Mouse (Mus musculus) cerebellum, postnatal 25 days (tissue): ENCODE data around the gene Aasdhppt.
A peak's percentile ranks its signal among the peaks of the same experiment; 100 is the strongest.

Experiments used
- DNase-seq, 2 experiments: peaks; one replicate each; pipeline ENCODE4 v3.0.0; 2021; ENCODE audit warnings: mixed read lengths in 2 of 2

Gene Aasdhppt

DNA sequence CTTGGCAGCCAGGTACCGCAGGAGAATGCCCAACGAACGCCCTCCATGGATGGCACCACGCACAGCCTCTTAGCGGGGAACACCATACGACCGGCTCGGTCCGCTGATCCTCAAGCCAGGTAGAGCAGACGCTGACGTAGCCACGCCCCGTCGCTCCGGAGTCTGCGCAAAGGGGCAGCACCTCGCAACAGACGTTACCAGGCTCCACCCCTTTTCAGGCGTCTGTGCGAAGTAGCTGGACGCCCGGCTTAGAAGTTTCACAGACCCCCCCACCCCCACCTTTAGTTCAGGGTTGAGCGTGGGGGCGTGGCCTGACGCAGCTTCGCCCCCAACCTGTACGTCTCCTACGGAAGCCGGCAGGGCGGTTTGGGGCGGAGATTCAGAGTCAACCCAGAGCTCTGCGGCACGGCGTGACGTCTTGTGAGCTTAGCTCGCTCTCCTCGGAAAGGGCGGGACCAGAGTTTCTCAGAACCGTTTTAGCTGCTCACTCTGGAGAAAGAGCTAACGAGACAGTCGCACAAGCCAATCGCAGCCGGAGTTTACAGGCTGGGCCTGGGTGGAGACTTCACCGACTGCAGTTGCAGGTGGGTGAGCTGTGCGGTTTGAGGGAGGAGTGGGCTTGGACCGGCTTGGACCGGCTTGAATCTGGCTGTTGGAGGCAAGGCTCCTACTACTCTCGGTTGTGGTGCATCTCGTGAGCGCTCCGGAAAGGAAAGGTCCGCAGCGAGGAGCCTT is at the start of gene Aasdhppt, which contains the start of gene Kbtbd3:
Aasdhppt (minus strand) TSS at position 121 of the 735 bp plus-strand sequence.
Kbtbd3 (plus strand) TSS at position 483 of the 735 bp plus-strand sequence.
- DNase-seq: peak; percentile 98 to 99

DNA sequence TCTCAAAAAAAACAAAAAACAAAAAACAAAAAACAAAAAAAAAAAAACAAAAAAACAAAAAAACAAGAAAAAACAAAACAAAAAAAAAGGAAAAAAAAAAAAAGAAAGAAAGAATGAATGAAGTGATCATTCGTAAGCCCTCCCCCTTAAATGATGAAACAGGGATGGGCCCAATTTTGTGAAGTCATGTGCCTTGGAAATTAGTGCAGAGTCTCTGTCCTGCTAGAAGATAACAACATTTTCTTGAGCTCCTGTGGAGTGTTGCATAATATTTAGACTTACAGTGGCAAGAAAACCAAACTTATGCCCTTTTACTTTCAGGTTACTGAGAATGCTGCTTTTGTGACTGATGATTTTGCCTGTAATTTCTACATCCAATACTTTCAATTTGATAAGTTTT is 43.9 kb upstream of the Aasdhppt start:
- no peak for DNase-seq

DNA sequence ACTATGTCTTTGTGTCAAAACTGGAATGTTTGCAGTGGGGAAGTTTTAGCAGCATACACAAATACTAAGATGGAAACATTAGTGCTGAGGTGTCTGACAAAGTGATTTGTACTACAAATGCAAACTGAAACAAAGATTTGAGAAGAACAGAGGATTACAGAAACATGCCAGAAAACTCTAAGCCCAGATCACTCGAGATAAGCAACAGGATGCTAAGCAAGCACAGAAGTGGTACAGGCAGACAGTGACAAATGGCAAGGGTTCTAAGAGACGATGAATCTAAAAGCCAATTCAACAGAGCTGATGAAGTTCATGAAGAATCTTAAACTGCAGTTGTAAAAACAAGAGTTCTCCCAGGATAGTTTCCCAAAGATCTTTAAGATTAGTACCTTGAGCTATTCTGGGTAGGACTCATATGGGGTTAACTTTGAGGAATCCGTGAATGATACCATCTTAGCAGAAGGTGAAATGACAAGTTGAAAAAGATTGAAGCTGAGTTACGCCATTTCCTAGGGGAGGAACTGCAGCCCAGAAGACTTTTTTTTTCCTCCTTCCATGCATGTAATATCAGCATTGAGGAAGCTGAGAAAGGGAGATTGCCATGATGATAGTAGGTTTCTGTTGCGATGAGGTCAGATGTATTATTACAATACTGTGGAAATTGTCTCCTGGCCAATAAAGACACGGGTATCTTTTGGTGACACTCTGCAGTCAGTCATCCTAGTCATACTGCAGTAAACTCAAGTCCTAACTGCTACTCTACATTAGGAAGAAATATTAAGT is 9.9 kb upstream of the Aasdhppt start:
- no peak for DNase-seq

DNA sequence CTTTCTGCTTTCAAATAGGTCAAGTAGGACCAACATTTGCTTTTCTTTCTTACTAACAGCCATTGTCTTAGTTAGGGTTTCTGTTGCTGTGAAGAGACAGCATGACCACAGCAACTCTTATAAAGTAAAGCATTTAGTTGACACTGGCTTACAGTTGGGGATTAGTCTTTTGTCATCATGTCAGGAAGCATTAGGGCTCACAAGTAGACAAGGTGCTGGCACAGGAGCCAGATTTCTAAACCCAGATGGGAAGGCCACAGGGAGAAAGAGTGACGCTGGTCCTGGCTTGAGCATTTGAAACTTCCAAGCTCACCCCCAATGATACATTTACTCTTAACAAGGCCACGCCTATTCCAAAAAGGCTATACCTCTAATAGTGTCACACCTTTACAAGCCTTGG is 6.5 kb upstream of the Aasdhppt start:
- no peak for DNase-seq

DNA sequence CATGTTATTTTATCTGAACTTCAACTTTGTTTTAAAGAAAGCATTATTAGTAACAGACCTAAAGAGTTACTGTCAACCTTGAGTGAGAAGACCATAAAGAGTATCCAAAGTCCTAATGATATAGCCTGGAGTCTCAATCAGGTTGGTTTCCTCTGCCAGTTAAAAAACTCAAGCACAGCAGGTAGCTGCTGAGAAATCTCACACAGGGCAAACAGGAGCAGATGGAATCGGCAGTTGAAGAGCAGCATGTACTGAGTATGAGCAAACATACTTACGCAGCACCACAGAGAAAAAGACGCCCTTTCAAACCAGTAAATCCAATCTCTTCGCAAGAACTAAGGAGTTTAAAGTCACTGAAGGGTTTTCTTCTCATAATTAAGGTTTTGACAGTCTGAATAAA is 4.7 kb upstream of the Aasdhppt start:
- DNase-seq: peak; percentile 45 to 62

DNA sequence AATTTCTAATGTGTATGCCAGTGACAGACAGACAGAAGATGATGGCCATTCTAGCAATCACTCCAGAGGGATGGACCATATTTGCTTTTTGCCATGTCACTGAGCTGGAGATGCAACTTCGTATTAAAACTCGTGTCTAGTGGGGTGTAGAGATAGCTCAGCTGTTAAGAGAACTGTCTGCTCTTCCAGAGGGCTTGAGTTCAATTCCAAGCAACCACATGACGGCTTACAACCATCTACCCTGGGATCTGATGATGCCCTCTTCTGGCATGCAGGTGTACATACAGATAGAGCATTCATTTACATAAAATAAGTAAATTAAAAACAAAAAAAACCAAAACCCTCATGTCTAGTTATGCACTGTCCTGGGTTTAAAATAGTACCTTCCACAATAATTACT is 1.9 kb upstream of the Aasdhppt start:
- DNase-seq: no peak

DNA sequence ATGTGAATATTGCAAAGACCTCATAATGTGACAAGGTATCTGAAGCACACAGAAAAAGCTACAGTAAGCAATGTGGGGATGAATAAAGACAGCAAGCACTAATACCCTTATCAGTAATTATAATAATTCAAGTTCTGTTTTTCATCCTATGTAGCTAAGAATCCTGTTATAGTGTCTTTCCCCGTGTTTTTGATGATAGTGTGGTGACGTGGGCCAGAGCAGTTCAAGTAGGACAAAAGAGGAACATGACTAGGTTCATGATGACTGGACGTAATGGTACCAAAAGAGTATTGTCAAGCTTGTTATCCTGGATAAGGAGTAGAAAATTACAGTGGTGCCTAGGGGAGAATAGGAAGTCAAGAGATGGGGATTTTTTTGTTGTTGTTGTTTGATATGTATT is 1.4 kb upstream of the Aasdhppt start:
- DNase-seq: no peak

DNA sequence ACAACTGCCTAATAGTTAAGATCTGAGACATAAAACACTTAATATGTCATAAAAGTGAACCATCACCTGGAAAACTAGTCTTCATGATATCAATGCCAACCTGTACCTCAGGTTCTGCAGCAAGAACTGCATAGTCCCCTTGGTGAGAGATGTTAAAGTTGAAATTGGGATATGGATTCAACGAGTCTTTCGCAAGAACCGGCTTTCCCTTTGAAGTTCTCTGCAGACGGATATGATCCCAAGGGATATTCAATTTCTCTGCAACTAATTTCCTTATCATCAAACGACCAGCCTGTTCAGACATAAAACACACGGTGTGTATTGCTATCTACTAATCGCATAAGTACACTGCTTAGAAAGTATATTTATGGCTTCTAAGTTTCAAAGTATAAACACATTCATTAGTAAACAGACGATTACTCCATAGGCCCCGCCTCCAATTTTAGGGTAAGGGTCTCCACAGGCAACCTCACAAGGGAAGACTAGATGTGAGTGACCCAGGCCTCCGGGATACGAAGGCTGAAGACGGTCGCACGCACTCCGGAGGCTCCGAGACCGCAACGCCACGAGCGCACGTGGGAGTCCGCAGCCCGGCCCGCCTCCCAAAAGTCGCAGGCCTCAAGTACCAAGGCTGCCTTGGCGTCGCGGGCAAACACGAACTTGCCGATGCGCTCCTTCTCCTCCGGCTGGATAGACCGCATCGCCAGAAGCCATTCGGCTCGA is 482 bp downstream of the Aasdhppt start:
- DNase-seq: no peak

DNA sequence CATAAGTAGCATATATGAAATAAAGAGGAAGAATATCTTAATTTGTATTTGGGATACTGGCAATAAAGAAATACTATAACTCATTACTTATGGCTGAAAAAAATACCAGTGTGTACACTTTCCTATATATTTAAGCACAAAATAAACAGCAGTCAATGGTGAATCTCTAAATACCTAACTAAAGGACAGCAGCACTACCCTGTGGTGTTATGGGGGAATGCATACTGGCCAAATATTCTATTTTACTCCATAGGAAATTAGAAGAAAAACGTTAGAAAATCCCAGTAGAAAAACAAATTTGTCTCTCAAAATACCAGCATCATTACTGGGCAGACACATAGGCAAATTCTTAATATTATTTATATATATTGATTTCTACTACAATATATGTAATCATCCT is 4.4 kb downstream of the Aasdhppt start:
- no peak for DNase-seq

DNA sequence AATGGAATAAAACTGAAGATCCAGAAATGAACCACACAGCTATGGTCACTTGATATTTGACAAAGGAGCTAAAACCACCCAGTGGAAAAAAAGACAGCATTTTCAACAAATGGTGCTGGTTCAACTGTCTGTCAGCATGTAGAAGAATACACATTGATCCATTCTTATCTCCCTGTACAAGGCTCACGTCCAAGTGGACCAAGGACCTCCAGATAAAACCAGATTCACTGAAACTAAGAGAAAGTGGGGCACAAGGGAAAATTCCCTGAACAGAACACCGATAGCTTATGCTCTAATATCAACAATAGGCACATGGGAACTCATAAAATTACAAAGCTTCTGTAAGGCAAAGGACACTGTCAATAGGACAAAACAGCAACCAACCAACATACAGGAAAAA is 8.8 kb downstream of the Aasdhppt start:
- DNase-seq: no peak

DNA sequence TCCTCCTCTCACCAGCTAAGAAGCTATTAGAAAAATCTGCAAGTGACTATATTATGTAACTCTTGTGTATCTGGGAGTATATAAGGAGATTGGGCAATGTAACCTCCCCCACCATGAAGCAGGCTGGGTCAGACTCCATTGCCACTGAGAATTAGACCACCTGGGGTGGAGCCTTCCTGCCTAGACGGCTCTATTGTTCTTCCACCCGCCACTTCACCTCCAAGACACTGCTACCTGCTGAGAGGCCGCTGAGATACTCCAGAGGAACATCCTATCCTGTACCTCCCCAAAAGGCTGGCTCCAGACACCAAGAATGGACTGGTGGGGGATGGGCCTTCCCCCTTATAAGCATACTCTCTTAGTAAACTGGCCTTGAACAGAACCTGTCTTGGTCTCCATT is 25.4 kb downstream of the Aasdhppt start:
- DNase-seq: no peak

DNA sequence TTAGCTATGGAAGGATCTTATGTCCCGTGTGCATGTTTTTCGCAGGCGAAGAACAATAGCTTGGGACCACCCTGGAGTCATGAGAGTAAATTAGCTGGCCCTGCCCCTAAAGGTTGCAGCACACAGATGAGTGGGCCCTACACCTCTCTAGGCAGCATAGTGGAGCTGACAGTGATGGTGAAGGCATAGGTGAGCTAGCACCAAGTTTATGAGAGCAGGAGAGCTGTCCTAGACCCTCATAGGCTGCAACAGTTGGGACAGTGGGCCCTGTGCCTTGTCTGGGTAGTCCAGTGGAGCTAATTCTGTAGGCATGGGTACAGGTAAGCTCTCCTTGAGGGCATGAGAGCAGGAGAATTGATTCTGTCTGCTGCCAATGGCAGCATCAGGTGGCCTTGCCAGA is 42.4 kb downstream of the Aasdhppt start:
- no peak for DNase-seq

DNA sequence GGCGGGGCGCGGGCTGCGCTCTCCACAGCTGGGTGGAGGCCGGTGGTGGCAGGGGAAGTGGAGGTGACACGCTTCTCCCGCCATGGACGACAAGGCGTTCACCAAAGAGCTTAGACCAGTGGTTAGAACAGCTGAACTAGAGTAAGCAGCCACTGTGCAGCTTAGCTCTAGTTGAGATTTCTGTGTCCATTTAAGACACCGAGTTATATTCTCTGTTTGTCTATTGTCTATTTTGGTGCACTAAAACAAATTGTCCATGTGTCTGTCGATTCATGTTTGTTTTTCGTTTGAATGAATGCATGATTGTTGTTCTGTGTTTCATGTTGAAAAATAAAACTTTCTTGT is 48.6 kb downstream of the Aasdhppt start:
- DNase-seq: no peak

DNA sequence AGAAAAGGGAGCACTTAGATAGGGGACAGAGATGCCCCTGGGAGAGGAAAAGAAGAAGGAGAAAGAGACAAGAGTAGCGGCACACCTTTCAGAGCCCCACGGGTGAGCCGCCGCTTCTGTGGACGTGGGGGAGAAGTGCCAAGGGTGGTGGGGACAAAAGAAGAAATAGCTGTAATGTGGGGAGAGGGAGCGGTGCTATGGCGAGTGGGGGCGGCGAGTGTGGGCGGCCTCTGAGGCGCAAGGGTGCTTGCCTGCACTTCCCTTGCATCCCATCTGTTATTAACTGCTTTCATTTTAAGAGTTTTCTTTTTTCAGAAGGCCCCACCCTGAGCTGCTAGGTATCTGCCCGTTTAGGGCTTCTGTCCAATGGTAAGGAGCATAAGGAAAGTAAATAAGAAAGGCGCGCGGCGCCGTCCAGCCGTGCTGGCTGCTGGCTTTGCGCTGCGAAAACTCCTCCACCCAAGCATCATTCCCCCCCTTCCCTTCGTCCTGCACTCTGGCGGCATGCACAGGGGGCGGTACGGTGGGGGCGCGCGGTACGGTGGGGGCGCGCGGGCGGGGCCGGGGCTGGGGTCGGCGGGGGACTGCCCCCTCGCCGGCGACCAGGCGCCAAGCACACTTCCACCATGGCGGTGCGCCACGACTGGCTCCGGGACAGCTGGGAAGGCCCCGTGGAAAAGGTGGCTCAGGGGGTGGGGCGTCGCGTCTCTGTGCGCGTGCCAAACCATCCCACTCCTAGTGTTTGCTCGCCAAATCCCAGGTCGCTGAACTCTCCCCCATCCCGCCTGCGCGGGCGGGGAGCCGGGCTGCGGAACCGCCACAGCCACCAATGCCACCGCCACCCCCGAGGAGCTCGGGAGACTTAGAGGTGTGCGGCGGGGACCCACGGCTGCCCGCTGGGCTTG is 49.2 kb downstream of the Aasdhppt start:
- DNase-seq: peak; percentile 48 to 82

DNA sequence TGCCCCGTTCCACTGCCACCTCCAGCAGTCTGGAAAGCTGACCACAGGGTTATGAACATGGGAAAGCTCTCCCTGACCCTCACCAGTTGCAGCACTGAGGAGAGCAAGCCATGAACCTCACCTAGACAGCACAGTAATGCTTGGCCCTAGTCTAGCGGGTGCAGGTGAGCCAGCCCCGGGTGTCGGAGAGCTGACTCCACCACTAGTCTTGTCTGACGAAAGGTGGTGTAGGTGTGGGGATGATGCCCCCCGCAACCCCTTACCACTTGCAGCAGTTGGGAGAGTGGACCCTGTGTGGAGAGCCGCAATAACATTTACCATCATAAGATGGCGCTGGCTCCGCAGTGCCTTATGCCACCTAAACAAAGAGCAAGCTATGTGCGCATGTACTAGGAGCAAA is 50.2 kb downstream of the Aasdhppt start:
- no peak for DNase-seq
